Mouse (Mus musculus) embryonic facial prominence, embryonic 12.5 days (tissue): ENCODE measurements around the gene Sys1. TPM values are rescaled to one million over a fixed set of nuclear protein-coding genes. Genes with fewer than 3 reads are reported as not detected.

ENCODE experiments used
- ATAC-seq: fragments of 200-750 bp; cut with Nextera tagmentation; 2 replicates; pipeline ENCODE4 v1.8.0; 2017; ENCODE audit not compliant: insufficient number of reproducible peaks, insufficient read depth, low FRiP score, low TSS enrichment
- H3K27ac ChIP-seq: fragments of 300-500 bp; sonication (generic); 2 replicates; pipeline ENCODE4 v1.5.1; 2016; ENCODE audit warnings: mild to moderate bottlenecking
- H3K27me3 ChIP-seq: fragments of 300-500 bp; sonication (generic); 2 replicates; pipeline ENCODE4 v1.6.1; 2016; ENCODE audit warnings: mild to moderate bottlenecking, moderate library complexity
- H3K36me3 ChIP-seq: fragments of 300-500 bp; sonication (generic); 2 replicates; pipeline ENCODE4 v1.6.1; 2016; ENCODE audit warnings: mild to moderate bottlenecking
- H3K4me1 ChIP-seq: fragments of 300-500 bp; sonication (generic); 2 replicates; pipeline ENCODE4 v1.6.1; 2016
- H3K4me2 ChIP-seq: fragments of 300-500 bp; sonication (generic); replicated peaks from 2 replicates; pipeline ENCODE4 v1.6.1; 2016; ENCODE audit warnings: mild to moderate bottlenecking, moderate library complexity
- H3K4me3 ChIP-seq: fragments of 300-500 bp; sonication (generic); 2 replicates; pipeline ENCODE4 v1.5.1; 2016; ENCODE audit warnings: mild to moderate bottlenecking
- H3K9ac ChIP-seq: fragments of 300-500 bp; sonication (generic); 2 replicates; pipeline ENCODE4 v1.6.1; 2016; ENCODE audit warnings: mild to moderate bottlenecking, moderate library complexity
- H3K9me3 ChIP-seq: fragments of 300-500 bp; sonication (generic); 2 replicates; pipeline ENCODE4 v1.6.1; 2016; ENCODE audit warnings: mild to moderate bottlenecking, moderate library complexity
- WGBS: fragments of 180-500 bp; shearing (Covaris S2); methylation state at CpG from one replicate; pipeline ENCODE4 v1.1.7; 2016; 5-methylcytosine and 5-hydroxymethylcytosine counted together
- polyA plus RNA-seq: library from polyadenylated mRNA; unstranded; fragments of >200 nt; fragmentation: Nextera tagmentation; extraction: Ambion mirVana; gene quantifications from 2 replicates; pipeline ENCODE4 v1.2.1, GENCODE M21; 2016

Sys1 gene
- polyA plus RNA-seq, 1 experiment from 2014 or later, result 66.8 TPM

DNA sequence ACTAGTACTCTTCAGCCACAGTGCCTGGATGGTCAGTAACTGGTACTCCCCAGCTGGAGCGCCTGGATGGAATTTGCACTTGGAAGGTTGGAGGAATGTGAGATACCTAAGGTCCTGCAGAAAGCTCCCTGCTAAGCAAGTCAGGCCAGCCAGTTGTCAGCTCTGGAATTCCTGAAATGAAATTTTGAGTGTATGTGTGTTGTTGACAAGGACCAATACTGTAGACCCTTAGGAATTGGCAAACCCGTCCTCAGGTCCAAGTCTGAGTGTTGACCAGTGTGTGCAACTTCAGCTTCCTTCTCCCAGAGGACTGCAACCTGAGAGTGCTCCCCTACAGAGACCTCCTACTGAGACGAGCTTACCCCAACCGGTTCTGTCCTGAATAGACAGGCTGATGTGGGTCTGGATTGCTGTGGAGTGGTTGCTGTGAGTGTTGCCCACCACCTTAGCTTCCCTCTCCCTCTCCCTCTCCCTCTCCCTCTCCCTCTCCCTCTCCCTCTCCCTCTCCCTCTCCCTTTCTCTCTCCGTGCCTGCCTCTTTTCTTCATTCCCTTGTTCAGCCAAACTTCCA, 53.9 kb downstream of the Sys1 start:
- no peak overlapping the region for H3K4me2 ChIP-seq
- H3K27ac ChIP-seq, result 0 out of 2 replicates have a peak overlapping the region, but pooled peaks have one; percentile 23
- no peak overlapping the region for H3K4me3 ChIP-seq
- H3K4me1 ChIP-seq, result no peaks in the 10 kb centered on the region
- no peaks in the 10 kb centered on the region for H3K27me3 ChIP-seq
- H3K9ac ChIP-seq, result no peak overlapping the region
- ATAC-seq, result no peak
- no peaks in the 10 kb centered on the region for H3K9me3 ChIP-seq
- 33% methylated on average over 4 of the region's 5 CpGs for WGBS
- H3K36me3 ChIP-seq, result peaks cover 12% of the 10 kb centered on the region

DNA sequence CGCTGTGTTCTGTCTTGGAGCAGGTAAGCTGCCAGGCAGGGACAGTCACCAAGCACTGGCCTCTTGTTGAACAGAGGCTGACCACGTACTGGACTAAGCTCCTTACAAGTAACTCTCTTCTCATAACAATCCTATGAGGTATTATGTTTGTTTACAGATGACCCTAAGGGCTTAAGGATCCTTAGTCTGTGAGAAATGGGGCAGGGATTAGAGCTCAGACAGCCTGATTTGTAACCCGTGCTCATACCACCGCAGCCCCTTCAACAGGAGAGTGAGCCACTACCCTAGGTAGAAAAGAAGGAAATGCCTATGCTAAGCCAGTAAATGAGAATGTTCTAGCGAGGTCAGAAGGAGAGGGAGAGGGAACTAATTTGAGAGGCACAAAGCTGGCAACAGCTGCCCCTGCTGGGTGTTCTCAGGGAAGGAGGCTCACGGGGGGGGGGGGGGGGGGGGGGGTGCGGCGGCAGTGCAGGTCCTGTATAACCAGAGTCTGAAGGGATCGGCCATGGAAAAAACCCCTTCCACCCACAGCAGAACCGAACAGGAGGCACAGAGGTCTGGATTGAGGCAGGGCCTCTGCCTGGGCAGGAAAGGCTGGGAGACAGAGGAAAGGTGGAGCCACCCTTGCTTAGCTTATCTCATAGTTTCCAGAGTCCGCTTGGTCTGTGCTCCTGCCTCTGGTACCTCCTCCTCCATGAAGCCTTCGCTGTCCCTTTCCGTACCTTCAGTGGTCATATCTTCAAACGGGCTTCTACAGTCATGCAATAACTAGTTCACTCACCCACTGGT, 55.6 kb downstream of the Sys1 start:
- ATAC-seq, result no peak
- no peak overlapping the region for H3K9ac ChIP-seq

DNA sequence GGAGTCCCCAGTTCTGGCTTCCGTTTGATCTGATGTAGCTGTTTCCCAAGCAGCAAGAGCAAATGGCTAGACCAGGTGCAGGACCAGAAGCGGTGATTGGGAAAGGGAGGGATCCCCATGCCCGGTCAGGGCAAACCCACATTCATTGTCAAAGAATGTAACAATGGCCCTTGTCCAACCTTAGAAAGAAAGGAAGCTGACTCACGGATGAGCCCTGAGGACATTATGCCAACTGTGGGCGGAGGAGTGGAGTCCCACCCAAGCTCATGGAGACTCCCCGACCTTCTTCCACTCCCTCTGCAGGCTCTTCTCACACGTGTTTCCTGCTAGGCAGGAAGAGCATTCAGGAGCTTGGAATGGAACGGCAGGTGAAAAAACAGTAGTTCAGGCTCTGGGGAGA, 56.6 kb downstream of the Sys1 start:
- WGBS, result 73% methylated on average over 8 of the region's 8 CpGs
- 0 out of 2 replicates have a peak overlapping the region, but pooled peaks have one; percentile 13 for H3K27ac ChIP-seq
- no peaks in the 10 kb centered on the region for H3K9me3 ChIP-seq
- no peaks in the 10 kb centered on the region for H3K4me1 ChIP-seq
- no peaks in the 10 kb centered on the region for H3K36me3 ChIP-seq
- no peak overlapping the region for H3K4me2 ChIP-seq
- no peak overlapping the region for H3K9ac ChIP-seq
- ATAC-seq, result no peak
- H3K4me3 ChIP-seq, result no peak overlapping the region
- H3K27me3 ChIP-seq, result no peaks in the 10 kb centered on the region

More for the DNA sequence above, 55.6 kb downstream of the Sys1 start:
- H3K36me3 ChIP-seq, result no peaks in the 10 kb centered on the region
- H3K9me3 ChIP-seq, result no peaks in the 10 kb centered on the region
- WGBS, result 68% methylated on average over 12 of the region's 14 CpGs
- H3K27ac ChIP-seq, result no peak overlapping the region
- H3K27me3 ChIP-seq, result no peaks in the 10 kb centered on the region
- H3K4me3 ChIP-seq, result no peak overlapping the region
- H3K4me2 ChIP-seq, result no peak overlapping the region
- H3K4me1 ChIP-seq, result no peaks in the 10 kb centered on the region

DNA sequence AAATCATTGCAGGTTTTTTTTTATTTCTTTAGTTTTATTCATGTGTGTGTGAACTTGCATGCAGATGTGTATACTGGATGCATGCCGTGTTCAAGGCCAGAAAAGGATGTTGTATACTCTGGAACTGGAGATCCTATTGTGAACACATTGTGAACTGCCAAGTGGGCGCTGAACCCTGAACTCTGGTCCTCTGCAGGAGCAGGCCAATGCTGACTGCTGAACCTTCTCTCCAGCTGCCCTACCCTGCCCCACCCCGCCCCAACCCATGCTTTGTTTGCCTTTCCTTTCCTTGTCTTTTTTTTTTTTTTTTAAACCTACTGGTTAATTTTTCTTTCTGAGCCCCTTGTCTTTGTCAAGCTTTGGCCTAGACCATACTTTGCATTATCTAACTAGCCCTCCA, 58.2 kb downstream of the Sys1 start:
- H3K27me3 ChIP-seq, result no peaks in the 10 kb centered on the region
- 77% methylated on average over 3 of the region's 3 CpGs for WGBS
- no peak for ATAC-seq

DNA sequence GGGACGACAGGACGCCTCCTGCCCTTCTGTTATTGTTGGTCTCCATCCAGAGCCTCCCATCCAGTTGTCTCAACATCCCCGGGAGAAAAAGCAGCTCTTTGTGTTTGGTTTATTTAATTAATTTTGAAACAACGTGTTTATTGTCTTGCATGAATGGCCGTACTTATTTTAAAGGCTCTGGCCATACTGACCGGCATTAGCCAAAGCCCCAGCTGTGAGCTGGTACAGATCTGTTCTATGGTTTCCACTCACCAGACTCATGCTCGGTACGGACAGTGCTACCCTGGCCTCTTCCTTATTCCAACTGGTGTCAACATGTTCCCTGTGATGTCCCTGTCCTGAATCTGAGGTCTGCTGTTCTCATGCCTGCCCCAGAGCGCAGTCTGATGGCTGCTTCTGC, 59.1 kb downstream of the Sys1 start:
- Histone ChIP-seq H3K4me3 (no peak overlapping the region), H3K27me3 (no peaks in the 10 kb centered on the region), H3K4me2 (no peak overlapping the region), H3K9me3 (no peaks in the 10 kb centered on the region), H3K36me3 (no peaks in the 10 kb centered on the region), H3K9ac (no peak overlapping the region), H3K27ac (no peak overlapping the region), H3K4me1 (no peaks in the 10 kb centered on the region)
- WGBS, result 71% methylated on average over 9 of the region's 9 CpGs
- ATAC-seq, result no peak

More for the DNA sequence above, 58.2 kb downstream of the Sys1 start:
- no peaks in the 10 kb centered on the region for H3K4me1 ChIP-seq
- H3K4me2 ChIP-seq, result no peak overlapping the region
- no peak overlapping the region for H3K4me3 ChIP-seq
- H3K36me3 ChIP-seq, result no peaks in the 10 kb centered on the region
- no peak overlapping the region for H3K9ac ChIP-seq
- no peaks in the 10 kb centered on the region for H3K9me3 ChIP-seq
- H3K27ac ChIP-seq, result no peak overlapping the region

DNA sequence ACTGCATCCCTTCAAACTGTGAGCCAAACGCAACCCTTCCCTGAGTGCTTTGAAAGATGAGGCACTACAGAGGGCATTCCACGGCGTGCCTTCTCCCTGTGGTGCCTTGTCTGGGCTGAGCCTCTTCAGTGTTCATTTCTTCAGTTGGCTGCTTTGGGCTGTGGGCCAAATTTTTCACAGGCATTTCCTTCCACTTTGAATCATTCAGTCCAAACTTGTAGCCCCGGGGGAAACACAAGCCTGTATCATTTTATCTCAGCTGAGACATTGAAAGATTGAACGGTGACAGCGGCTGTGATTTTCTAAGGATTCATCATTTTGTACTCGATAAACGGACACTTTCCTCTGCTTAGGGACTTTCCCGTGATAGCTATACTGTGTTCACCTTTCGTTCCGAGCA, 59.8 kb downstream of the Sys1 start:
- 77% methylated on average over 11 of the region's 11 CpGs for WGBS
- no peaks in the 10 kb centered on the region for H3K4me1 ChIP-seq
- H3K27me3 ChIP-seq, result no peaks in the 10 kb centered on the region
- ATAC-seq, result no peak
- no peaks in the 10 kb centered on the region for H3K36me3 ChIP-seq
- no peak overlapping the region for H3K9ac ChIP-seq
- no peak overlapping the region for H3K4me2 ChIP-seq
- no peak overlapping the region for H3K27ac ChIP-seq
- no peaks in the 10 kb centered on the region for H3K9me3 ChIP-seq
- H3K4me3 ChIP-seq, result no peak overlapping the region

DNA sequence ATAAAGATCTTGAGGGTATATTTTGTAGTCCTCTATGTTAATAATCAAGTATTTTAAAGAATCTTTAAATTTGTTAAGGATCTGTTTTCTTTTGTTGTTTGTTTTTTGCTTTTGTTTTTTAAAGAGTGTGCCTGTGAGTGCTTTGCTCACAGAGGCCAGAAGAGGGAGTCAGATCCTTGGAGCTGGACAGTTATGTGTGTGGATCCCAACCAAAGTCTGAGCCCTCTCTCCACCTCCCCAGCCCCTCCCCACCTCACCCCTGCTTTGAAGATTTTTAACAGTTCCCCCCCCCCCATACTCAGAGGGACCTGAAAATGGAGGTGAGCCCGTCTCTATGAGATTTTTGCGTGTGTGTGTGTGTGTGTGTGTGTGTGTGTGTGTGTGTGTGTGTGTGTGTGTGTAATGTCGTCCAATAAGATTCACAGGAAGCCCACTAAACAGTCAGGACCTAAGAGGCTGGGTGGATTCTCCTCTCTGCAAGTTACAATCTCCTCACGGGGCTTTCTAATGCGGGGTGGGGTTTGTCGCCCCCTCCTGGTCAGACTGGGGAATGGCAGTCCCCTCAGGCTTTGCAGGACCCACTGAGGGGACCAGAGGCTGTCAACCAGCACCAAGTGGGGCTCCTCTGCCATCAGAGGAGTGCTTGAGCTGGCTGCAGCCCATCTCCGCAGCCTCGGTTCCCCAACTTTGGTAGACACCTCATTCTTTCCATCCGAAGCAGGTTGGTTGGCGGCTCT, 60.9 kb downstream of the Sys1 start:
- no peak overlapping the region for H3K4me3 ChIP-seq
- H3K9ac ChIP-seq, result no peak overlapping the region
- H3K9me3 ChIP-seq, result no peaks in the 10 kb centered on the region
- H3K27ac ChIP-seq, result peak overlapping the region; percentile 63; the same call in 1 of the 2 replicates
- peaks cover 3% of the 10 kb centered on the region; the same call in 1 of the 2 replicates for H3K4me1 ChIP-seq
- H3K36me3 ChIP-seq, result no peaks in the 10 kb centered on the region
- no peak overlapping the region for H3K4me2 ChIP-seq
- whole genome bisulfite sequencing, result 36% methylated on average over 9 of the region's 10 CpGs
- no peak for ATAC-seq
- no peaks in the 10 kb centered on the region for H3K27me3 ChIP-seq

DNA sequence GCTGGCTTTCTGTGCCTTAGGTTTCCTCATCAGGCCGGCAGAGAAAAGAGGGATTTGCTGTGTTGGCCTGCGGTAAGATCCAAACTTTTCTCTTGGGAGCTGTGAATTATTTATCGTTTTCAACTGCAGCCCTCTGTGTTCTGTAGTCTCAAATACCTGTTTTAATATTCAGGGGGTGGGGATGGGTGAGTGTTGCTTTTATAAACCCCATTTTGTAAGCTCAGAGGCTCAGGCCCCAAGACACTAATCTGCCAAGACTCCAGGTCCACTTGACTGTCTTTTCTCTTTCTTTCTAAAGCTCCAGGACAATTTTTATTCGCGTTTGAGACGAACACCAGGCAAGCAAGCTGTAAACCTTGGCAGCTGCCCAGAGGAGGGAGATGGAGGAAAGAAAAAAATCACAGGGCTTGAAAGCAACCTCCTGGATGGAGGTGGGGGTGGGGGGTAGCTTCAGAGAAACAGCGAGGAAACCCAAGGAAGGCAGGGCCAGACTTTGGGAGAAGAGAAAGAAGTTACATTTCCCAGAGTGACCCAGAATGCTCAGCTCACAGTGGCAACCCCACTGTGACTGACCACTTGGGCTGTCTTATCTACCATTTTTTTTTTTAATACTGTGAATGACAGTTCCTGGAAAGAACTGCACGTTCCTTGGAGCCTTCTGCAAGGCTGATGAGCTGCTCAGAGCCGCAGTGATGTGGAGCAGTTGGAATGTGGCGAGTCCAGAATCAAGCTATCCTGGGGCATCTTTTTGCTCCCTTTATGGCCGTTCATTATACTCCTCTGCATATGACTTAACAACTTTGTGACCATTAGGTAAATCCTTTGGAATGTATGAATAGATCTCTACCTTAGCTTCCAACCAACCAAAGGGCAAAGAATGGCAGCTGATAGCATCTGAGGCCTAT, 61.8 kb downstream of the Sys1 start:
- Histone ChIP-seq H3K36me3 (no peaks in the 10 kb centered on the region), H3K27me3 (no peaks in the 10 kb centered on the region), H3K4me3 (no peak overlapping the region), H3K9ac (no peak overlapping the region), H3K27ac (peak overlapping the region; percentile 63; the same call in 1 of the 2 replicates), H3K9me3 (no peaks in the 10 kb centered on the region), H3K4me1 (peaks cover 3% of the 10 kb centered on the region; the same call in 1 of the 2 replicates), H3K4me2 (no peak overlapping the region)
- no peak for ATAC-seq
- 54% methylated on average over 11 of the region's 11 CpGs for WGBS

DNA sequence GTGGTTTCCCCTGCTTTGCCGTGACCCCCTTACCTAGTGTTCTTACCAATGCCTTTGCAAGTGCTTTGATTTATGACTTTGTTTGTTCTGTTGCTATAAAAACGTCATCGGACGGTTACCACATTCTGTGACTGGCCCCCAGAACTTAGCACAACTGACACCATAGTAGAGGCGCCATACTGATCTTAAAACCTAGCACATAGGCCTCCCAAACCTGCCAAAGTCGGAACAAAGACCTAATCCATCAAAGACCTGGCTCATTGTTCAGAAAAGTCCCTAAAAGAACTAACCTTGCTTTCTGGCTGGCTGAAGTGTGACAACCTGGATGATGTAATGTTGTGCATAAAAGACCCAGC, 62.4 kb downstream of the Sys1 start:
- H3K27ac ChIP-seq, result no peak overlapping the region
- WGBS, result 78% methylated on average over 6 of the region's 6 CpGs
- H3K9me3 ChIP-seq, result no peaks in the 10 kb centered on the region
- H3K36me3 ChIP-seq, result no peaks in the 10 kb centered on the region
- no peak overlapping the region for H3K4me2 ChIP-seq
- peaks cover 3% of the 10 kb centered on the region; the same call in 1 of the 2 replicates for H3K4me1 ChIP-seq
- no peak overlapping the region for H3K9ac ChIP-seq
- H3K4me3 ChIP-seq, result no peak overlapping the region
- no peak for ATAC-seq
- H3K27me3 ChIP-seq, result no peaks in the 10 kb centered on the region

DNA sequence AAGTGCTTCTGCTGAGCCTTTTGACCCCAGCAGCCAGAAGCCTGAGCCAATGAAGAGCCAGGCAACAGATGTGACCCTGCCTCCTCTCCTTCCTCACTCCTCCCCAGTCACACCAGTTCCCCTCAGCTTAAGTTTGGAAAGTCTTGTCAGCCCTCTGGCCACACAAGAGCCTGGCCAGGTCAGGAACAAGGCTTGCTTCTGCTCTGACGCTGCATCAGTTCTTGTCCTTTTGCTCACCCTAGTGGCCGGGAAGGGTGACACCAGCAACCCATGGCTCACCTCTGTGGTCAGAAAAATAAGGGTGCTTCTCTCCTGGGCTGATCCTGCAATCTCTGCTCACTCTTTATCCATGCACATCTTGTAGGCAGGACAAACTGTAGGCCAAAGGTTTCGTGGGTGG, 64.0 kb downstream of the Sys1 start:
- Histone ChIP-seq H3K27me3 (no peaks in the 10 kb centered on the region), H3K36me3 (no peaks in the 10 kb centered on the region), H3K4me1 (peaks cover 3% of the 10 kb centered on the region; the same call in 1 of the 2 replicates), H3K4me3 (no peak overlapping the region), H3K27ac (no peak overlapping the region), H3K4me2 (no peak overlapping the region), H3K9ac (no peak overlapping the region), H3K9me3 (no peaks in the 10 kb centered on the region)
- ATAC-seq, result no peak
- WGBS, result 16% methylated on average over 3 of the region's 3 CpGs

DNA sequence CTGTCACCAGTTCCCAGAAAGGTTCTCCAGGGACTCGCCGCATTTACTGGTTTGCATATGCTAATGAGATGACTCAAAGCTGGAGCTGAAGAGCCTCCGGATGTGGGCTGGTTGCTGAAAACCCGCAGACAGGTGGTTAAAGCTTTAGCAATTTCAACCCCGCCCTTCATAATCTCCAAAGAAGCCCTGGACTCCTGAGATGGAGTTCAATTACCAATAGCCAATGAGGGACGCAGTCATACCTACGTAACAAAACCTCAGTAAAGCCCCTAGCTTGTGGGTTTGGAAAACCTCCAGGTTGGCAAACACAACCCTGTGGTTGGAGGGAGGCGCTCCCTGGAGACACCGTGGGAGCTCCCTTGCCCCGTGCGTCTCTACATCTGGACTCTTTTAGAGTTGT, 65.1 kb downstream of the Sys1 start:
- Histone ChIP-seq H3K27me3 (no peaks in the 10 kb centered on the region), H3K4me2 (peak overlapping the region; percentile 14; the same call in 1 of the 2 replicates), H3K36me3 (no peaks in the 10 kb centered on the region), H3K27ac (no peak overlapping the region), H3K4me3 (no peak overlapping the region), H3K4me1 (peaks cover 3% of the 10 kb centered on the region; the same call in 1 of the 2 replicates), H3K9ac (no peak overlapping the region), H3K9me3 (peaks cover 5% of the 10 kb centered on the region; the same call in 1 of the 2 replicates)
- peak; percentile 79 for ATAC-seq
- WGBS, result 13% methylated on average over 11 of the region's 11 CpGs
